Mouse (Mus musculus) embryo, embryonic 10.5 days (tissue): Measurements from ENCODE around the gene Speer4a.
"Not testable (repeated sequence)": the region's sequence is repeated elsewhere in the genome, so short reads cannot be mapped to it uniquely, and the experiment has no call there.

Source experiments
- DNase-seq: peaks from one replicate; pipeline ENCODE4 v3.0.0-alpha.2; 2015; ENCODE audit warnings: low spot score

Gene Speer4a

DNA sequence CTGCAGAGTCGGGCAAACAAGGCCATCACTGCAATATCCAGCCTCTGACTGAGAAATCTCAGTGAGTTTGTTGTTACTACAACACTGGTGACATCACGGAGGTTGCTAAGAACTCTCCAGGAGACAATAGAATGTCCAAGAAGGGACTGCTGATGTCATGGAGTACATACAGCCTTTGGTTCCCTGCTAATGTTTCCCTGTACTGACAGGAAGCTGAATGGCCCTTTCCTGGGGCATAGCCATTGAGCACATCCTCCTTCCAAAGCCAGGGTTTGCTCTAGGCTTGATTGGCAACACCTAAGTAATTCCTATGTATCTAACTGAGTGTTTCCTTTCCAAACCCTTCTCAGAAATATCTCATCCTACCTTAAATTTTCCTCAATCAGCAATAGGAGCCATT lies at the start of gene Speer4a:
TSS of gene Speer4a (minus strand) at position 101 of the 400 bp plus-strand sequence.
- not testable (repeated sequence) for DNase-seq

DNA sequence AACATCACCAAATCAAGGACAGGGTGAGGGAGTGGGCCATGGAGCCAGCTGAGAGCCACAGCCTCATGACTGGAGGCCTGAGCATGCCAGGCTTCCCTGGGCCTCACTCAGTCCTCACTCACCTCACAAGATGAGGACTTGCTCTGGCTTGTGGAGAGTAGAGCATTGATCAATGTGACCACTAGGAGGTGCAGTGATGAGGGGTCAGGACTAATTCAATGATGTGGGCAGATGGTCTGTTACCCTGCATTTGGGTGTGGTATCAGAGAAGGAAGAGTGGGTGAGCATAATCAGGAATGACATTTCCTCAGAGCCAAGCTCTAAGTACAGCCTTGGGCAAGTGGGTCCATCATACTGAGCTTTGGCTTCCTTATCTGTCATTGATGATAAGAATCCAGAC lies 39.7 kb upstream of the Speer4a start:
- peak; percentile 18 for DNase-seq

DNA sequence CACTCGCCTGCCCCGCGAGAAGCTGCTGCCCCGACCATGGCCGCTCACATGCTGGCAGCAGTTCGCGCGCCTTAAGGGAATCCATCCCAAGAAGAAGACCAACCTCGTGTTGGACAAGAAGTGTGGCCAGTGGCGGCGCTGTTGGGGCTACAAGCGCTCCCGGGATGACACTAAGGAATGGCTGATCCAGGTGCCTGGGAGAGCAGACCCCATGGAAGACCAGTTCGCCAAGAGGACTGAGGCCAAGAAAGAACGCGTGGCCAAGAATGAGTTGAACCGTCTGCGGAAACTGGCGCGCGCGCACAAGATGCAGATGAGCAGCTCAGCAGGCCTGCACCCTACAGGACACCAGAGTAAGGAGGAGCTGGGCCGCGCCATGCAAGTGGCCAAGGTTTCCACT lies 31.4 kb upstream of the Speer4a start:
- no peak for DNase-seq

DNA sequence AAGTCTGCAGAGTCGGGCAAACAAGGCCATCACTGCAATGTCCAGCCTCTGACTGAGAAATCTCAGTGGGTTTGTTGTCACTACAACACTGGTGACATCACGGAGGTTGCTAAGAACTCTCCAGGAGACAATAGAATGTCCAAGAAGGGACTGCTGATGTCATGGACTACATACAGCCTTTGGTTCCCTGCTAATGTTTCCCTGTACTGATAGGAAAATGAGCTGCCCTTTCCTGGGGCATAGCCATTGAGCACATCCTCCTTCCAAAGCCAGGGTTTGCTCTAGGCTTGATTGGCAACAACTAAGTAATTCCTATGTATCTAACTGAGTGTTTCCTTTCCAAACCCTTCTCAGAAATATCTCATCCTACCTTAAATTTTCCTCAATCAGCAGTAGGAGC lies 19.1 kb upstream of the Speer4a start, which contains the start of gene Gm7347:
TSS of gene Gm7347 (minus strand) at position 101 of the 400 bp plus-strand sequence.
- not testable (repeated sequence) for DNase-seq

DNA sequence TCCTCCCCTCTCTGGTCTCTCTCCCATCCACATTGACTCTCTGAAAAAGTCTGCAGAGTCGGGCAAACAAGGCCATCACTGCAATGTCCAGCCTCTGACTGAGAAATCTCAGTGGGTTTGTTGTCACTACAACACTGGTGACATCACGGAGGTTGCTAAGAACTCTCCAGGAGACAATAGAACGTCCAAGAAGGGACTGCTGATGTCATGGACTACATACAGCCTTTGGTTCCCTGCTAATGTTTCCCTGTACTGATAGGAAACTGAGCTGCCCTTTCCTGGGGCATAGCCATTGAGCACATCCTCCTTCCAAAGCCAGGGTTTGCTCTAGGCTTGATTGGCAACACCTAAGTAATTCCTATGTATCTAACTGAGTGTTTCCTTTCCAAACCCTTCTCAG lies 16.5 kb downstream of the Speer4a start, which contains the start of gene Gm5862:
TSS of gene Gm5862 (minus strand) at position 101 of the 400 bp plus-strand sequence.
- DNase-seq = not testable (repeated sequence)

DNA sequence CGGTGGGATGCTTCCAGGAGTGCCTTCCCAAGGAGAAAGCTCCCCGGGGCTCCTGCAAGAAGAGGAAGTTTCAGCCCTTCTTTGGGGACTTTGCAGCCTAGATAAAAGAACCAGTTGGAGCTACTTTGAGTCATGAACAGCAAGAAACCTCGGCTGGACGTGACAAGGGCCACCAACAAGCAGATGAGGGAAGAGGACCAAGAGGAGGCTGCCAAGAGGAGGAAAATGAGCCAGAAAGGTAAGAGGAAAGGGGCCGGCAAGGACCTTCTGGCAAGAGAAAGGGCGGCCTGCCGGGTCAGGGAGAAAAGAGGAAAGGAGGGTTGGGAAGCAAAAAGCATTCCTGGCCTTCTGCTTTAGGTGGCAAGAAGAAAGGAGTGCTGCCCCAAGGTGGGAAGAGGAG lies 31.7 kb downstream of the Speer4a start:
- DNase-seq = not testable (repeated sequence)

DNA sequence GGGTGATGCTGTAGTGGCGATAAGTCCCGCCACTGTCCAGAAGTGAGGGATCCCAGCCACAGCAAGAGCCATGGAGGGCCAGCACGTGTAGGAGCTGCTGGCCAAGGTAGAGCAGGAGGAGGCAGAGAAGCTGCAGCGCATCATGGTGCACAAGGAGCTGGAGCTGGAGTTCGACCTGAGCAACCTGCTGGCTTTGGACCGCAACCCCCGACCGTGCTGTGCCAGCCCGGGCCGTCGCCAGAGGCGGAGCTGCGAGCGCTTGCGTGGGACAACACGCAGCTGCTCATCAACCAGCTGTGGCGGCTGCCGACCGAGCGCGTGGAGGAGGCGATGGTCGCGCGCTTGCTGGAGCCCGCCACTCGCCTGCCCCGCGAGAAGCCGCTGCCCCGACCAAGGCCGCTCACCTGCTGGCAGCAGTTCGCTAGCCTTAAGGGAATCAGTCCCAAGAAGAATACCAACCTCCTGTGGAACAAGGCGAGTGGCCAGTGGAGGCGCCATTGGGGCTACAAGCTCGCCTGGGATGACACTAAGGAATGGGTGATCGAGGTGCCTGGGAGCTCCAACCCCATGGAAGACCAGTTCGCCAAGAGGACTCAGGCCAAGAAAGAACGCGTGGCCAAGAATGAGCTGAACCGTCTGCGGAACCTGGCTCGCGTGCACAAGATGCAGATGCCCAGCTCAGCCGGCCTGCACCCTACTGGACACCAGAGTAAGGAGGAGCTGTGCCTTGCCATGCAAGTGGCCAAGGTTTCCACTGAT lies 32.2 kb downstream of the Speer4a start:
- peak; percentile 72 for DNase-seq

DNA sequence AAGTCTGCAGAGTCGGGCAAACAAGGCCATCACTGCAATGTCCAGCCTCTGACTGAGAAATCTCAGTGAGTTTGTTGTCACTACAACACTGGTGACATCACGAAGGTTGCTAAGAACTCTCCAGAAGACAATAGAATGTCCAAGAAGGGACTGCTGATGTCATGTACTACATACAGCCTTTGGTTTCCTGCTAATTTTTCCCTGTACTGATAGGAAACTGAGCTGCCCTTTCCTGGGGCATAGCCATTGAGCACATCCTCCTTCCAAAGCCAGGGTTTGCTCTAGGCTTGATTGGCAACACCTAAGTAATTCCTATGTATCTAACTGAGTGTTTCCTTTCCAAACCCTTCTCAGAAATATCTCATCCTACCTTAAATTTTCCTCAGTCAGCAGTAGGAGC lies 34.7 kb downstream of the Speer4a start, which contains the start of gene Gm1979:
TSS of gene Gm1979 (minus strand) at position 101 of the 400 bp plus-strand sequence.
- not testable (repeated sequence) for DNase-seq

DNA sequence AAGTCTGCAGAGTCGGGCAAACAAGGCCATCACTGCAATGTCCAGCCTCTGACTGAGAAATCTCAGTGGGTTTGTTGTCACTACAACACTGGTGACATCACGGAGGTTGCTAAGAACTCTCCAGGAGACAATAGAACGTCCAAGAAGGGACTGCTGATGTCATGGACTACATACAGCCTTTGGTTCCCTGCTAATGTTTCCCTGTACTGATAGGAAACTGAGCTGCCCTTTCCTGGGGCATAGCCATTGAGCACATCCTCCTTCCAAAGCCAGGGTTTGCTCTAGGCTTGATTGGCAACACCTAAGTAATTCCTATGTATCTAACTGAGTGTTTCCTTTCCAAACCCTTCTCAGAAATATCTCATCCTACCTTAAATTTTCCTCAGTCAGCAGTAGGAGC lies 50.8 kb downstream of the Speer4a start, which contains the start of gene Gm21698:
TSS of gene Gm21698 (minus strand) at position 101 of the 400 bp plus-strand sequence.
- DNase-seq = not testable (repeated sequence)
